Mouse (Mus musculus) frontal cortex, postnatal 25 days (tissue): ENCODE data around the gene Dclk1.

Source experiments
- DNase-seq, 2 experiments: peaks; one replicate each; pipeline ENCODE4 v3.0.0; 2022; ENCODE audit warnings: low spot score in 2 of 2

Gene Dclk1

DNA sequence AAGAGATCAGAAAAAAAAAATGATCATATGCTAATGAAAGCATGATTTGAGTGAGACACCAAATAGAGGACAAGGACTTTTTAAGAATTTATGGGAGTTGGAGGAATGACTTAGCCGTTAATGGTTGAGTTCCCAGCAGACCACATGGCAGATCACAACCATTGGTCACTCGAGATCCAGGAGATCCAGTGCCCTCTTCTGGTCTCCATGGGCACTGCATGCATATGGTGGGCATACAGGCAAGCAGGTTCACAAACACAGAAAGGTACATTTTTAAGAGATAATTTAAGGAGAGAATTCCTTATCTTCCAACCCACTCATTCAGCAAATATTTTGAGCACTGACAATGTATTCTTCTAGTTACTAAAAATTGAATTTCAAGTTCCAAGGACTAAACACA is 207.0 kb downstream of the Dclk1 start:
- DNase-seq, result no peak

DNA sequence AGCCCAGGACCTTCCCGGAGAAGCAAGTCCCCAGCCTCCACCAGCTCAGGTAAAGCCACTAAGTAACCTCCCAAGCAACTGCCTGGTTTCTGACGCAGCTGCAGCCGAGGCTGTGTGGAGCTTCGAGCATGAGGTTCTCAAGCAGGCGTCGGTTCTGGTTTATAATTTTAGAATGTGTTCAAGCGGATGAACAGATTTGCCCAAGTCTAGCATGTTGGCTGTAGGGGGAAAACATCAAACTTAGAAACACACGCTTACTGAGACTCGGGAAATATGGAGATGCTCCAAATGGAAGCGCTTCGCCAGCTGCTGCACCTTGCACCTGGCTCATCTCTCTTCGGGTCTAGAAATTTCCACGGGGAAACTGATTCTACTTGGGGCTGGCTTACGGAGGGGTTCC is 208.9 kb downstream of the Dclk1 start:
- no peak for DNase-seq

DNA sequence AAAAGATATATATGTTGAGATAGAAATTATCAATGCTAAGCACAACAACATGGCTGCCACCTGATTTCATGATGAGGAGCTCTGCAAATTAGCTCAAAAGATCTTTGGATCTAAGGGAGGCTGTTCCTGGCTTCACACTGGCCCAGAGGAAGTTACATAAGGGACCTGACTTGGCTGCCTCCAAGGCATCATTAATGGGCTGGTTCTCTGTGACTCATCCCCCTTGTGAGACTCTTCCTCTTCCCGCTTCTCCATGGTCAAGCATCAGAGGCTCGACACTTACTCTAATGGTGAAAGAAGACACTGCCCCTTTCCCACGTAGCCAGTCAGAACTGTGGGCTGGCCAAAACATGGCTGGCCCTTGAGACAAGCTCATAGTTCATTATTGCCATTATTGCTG is 209.7 kb downstream of the Dclk1 start:
- DNase-seq, result no peak

DNA sequence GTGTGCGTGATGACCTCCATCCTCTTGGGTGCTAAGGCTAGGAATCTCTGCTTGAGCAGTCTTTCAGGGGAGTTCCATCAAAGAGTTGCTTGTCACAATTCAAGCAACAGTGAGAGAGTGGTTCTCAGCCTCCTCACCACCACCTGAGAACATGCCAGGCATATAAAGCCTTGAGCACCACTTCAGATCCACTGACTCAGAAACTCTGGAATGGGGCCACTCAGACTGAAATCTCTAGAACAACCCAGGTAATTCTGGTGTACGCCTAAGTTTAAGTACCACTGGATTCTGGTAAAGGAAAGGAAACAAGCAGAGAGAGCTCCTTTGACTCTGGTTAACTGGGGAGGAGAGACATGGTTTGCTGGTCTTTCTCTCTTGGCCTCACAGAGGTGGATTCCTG is 210.3 kb downstream of the Dclk1 start:
- DNase-seq, result no peak

DNA sequence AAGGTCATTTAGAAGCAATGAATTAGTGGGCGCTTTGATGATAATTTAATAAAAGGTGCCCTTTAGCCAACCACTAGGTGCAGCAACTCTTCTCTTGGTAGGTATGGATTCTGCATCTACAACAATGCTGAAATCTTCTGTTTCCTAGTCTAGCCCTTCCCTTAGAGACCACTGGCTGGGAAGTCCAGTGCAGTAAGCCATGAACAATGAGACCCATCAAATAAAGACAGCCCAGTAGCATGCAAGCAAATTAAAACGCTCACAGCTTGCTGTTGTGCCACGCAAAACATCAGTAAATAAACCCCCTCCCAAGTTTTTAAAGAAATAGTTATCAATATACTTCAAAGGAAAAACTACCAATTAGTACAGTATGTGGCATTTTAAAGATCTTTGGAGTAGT is 218.9 kb downstream of the Dclk1 start:
- no peak for DNase-seq

DNA sequence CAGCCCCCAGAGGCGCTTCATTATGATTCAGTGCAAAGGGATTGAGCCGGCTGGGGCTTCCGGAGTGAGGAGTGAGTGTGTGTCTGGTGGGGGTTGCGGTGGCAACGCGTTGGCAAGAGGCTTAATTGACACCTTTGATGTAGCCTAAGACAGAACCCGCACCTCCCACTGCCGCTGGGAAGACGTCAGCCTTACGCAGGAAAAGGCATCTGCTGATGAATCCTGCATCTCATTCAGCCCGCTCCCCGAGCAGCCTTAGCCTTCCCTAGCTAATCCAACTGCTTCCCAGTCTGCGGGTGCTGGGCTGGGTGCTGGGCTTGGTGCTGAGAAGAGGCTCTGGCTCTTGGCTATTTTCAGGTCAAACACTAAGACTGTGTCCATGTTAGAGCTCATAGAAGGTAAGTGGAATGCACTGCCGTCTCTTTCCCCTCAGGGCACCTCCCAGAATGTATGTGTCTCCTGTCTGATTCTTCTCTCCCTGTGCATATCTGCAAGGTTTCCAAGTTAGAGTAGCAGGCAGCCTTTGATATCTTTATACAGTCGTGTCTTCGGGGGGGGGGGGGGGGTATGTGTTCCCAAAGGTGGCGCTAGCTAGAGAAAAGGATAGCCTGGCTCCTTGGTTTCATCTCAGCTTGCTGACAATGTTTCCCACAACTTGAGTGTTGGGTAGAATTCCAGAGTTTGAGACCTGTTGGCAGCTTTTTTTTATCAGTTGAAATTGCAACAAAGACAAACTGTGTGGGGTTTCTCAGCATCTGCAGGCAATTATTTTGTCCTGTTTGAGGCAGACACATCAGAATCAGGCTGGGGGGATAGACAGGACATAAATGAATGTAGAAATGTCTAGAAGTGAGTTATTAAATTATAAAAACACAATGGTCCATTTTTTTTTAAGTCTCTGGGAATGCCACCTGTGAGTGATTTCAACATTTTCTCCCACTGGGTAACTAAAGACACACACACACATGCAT is 219.8 kb downstream of the Dclk1 start:
- peak; percentile 72 to 85 for DNase-seq

DNA sequence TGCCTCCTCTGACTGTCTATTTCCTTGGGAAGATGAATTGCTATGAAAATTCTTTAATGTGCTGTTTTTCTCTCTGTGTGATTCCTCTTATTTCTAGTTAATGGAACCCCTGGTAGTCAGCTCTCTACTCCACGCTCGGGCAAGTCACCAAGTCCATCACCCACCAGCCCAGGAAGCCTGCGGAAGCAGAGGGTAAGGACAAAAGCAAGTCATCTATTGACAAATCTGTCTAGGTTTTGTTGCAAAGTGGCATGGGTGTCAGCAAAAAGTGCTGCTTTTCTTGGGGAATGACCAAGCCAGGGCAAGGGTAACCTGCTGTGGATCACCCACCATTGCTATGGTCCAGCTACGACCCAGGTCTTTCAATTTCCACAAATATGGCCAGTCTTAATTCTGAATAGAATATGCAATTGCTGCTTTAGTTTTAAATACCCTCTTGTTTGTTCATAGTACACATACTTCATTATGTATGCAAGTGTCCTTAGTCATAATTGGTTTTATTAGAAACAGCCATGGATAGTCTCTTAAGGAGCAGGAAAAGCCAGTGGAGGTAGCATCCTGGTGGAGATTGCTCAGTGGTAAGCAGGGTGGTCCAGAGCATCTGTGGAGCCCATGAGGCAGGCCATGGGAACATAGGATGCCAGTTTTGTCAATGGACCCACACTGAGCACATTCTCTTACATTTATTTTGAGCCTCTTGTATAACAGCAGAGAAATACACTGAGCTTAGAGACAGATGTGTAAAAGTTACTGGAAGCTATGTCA is 220.9 kb downstream of the Dclk1 start:
- no peak for DNase-seq

DNA sequence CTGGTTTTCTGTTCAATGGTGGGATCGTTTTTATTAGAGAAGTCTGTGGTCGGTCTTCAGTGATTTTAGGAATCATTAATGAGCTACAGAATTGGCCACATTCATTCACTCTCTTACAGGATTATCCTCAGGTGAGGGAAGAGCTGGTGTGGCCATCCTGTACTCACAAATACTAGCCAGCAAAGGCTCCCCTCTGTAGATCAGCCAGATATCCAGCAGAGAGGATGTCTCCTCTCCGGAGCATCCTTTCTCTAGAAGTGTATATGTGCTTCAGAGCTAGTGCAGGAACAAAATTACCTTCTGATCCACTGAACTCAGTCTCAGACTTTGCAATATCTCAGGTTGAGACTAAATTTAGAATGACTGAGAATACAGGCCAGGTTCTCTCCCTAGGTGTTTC is 222.1 kb downstream of the Dclk1 start:
- no peak for DNase-seq

DNA sequence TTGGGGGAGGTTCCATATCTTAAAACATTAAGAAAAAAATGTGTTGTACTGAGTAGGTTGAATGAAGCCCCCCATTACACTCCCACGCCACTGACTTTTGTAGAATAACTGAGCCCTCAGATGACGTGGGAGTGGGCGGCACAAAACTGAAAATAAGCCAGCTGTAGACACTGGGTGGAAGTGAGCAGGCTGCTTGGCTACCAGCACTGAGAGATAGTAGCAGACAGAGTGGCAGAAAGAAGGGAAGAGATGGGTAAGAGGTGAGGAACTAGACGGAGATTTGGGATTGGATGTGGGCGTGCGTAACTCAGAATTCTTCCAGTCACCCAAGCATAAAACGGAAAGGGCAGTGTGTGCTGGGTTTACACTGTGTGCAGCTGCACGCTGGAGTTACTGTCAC is 223.6 kb downstream of the Dclk1 start:
- DNase-seq, result no peak

DNA sequence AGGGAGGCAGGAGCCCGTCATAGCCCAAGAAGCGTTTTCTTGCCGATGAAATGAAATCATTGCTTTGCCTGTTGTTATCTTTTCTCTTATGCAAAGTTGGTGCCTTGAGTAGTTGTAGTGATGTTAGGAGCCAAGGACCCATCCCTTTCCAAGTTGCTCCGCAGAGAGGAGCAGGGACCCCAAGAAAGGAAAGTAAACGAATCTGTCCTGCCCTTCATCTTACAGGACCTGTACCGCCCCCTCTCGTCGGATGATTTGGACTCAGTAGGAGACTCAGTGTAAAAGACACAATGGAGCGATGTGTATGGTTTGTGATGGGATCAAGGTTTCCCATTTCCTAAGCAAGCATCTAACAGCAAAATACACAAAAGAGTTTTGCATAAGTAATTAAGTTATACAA is 224.2 kb downstream of the Dclk1 start:
- no peak for DNase-seq

DNA sequence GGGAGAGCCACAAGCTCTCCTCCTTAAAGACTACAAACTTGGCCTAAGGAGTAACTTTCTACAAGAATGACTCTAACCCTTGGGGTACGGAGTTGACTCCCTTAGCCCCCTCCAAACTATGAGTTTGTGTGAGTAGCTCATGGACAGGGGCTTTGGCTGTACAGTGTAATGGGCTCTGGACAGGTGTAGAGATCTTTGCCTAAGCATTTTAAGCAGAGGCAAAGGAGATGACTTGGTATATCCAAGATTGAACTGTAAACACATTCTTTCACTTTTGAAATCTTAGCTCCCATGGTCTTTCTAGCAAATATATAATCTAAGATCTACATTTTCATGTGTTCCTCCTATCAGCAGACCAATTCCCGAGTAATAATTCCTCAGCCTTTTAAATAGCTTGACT is 229.9 kb downstream of the Dclk1 start, which contains the start of gene Gm21954:
Gene Gm21954, minus strand, starts transcription at position 101 of the 400 bp plus-strand sequence.
- no peak for DNase-seq

DNA sequence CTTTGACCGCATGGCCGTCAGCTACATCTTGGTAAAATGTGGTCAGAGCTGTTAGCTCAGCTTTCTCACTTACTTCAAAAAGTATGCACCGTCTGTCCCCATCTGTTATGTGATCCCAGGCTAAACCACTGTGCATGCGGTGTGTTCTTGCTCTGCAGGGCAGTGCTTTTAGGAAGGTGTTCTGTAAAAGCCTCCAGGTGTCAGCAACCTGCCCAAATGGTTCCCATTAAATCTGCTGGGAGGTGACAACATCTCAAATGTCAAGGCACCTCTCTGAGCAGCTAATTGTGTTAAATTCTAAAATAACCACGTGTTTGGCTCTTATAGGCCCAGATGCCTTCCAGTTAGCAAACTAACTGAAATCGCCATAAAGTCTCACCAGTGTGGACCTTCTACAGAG is 231.0 kb downstream of the Dclk1 start:
- no peak for DNase-seq

DNA sequence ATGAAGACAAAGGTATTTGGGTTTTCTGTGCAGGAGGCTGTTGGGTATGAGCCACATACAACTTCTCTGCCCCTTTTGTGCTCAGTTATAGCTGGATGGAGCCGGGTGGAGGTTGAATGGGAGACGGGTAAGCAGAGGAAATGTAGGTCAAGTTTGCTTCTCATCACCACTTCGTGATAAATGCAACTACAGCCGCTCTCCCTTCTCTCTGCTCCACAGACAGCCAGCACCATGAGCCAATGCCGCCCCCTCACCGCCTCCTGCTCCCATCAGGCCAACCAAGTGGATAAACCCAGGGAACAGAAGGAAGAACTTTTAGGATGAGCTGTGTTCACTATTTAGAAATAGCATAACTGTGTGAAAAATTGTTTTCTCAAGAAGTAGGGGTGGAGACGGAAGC is 234.5 kb downstream of the Dclk1 start:
- peak; percentile 48 to 52 for DNase-seq

DNA sequence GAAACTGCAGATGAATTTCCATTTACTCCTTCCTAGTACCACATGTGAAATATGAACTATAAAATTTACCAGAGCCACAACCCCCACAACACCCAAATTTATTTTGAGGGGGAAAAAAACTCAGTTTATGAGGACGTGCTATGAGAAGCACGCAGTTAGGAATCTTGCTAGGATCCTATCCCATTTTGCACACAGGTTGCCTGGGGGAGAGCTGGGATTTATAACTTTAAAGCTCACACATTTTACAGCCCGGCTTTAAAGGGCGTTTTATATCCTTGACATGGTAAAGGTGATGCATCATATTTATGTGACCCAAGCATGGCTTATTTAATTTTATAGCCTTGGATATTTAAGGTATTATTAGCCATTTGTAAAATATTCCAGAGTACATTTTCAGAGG is 237.1 kb downstream of the Dclk1 start:
- DNase-seq, result no peak

DNA sequence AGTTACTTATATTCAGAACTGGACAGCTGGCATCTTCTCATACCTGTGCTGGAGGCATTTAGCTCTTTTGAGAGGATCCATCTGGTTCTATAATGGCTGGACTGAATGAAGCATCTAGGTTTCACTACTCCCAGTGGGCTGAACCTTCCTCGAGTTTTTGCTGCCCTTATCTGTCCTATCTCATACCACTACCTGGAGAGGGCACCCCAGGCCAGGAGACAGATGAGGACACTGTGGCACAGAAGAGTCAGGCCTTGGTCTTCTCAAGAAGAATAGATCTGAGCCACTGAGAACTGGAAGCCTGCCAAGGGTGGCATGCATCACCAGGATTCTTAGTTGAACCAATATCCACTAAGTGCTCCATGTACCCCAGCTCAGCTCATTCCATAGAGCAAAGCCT is 239.0 kb downstream of the Dclk1 start:
- DNase-seq, result no peak

DNA sequence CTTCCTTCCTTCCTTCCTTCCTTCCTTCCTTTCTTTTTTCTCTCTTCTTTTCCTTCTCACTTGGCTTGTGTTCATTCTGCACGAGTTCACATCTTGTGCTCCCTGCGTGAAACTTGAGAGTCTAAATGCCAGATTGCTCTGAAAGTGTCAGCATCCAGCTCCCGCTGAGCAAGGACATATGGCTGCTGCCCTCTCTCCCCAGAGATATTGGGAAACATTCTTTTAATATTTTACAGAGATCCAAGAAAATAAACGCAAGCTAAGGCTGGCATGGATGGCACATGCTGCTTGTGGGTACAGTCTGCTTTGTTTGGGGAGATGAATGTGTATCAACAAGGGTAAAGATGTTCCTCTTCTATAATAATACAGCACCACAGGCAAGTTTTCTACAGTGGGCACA is 241.2 kb downstream of the Dclk1 start:
- DNase-seq, result no peak

DNA sequence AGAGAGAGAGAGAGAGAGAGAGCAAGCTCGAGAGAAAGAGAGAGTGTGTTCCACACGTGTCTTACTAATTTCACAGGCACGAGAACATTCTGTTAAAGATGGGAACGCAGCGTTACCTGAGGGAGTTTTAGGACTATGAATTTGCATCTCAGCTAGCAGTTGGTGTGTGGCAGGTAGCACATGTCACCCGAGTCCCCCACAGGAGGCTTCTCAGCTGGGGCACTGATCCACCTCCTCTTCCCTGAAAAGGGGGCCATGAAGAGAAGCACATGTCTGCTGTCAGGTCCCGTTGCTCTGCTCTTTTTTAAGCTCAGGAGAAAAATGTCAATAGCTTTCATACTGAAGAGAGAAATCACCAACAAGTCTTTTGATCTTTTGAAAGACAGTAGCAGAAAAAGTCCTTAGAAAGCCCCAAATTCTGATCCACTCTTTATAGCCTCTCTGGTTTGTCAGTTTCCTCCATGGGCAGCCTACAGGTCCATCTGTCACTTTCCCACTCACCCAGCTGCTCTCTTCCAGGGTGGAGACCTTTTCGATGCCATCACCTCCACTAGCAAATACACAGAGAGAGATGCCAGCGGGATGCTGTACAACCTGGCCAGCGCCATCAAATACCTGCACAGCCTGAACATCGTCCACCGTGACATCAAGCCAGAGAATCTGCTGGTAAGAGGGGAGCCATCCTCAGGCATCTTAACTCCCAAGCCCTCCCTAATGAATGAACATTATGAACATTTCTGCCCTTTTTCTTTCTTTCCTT is 247.2 kb downstream of the Dclk1 start:
- no peak for DNase-seq

DNA sequence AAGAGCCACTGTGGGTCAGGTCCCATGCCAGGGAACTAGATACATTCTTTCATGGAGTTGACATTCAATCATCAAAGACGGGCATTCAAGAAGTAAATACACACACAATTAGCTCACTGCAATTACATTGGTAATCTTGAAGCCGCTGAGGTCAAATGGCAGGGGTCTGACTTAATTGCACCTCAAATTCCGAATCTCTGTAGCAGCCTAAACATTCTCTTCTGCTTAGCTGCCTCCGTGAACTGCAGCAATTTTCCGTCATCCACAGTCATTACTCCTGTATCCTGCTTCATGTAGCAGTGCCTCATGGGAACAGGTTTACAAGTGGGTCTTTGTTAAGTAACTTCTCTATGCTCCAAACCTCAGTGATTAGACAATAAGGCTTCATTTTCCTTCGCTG is 249.9 kb downstream of the Dclk1 start:
- no peak for DNase-seq

DNA sequence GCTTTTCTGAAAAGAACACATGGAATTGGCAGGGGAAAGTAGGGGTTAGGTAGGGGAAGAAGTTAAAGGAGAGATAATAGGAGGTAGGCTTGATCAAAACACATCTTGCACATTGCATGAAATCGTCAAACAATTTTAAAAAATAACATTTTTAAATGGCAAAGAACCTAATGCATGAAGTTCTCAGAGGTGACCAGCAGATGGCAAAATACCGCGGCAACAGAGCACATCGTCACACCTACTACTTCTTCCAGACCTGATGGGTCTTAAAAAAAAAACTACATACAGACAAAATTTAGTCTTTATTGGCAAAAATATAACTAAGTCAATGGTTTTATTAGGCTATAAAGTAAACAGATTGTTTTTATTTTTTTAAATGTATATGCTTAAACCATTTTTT is 252.2 kb downstream of the Dclk1 start:
- no peak for DNase-seq

DNA sequence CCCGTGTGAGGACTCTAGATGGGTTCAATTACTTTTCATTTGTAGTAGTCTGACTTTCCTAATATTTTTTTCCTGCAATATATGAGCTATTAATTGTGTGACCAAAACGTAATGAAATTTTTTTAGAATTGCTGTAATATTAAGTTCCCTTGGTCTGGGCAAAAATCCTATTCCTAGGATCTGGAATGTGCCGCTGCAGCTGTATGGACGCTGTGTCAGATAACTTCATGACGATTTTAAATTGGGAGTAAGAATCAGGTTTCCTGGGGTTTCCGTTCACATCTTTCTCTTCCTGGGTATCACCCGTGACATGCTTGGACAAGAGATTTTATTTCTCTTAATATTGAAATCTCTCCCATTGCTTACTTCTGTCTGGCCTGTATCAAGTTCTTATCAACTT is 253.1 kb downstream of the Dclk1 start:
- no peak for DNase-seq

DNA sequence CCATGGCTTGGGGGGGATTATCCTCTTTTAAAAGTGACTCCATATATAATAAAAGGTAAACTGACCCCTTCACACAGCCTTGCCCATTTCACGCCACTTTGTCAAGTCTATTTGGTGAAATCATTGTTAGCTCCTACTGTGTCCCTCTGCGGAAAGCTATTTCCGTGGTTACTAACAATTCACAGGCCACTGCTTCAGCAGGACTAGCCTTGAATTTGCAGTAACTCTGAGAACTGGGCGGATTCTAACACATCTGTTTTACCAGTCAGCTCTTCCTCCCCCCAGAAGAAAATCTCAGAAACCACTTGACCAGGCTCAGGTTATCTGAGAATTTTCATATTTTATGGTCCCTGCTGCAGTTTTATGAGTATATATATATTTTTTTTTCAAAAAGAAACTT is 253.7 kb downstream of the Dclk1 start:
- DNase-seq, result no peak

DNA sequence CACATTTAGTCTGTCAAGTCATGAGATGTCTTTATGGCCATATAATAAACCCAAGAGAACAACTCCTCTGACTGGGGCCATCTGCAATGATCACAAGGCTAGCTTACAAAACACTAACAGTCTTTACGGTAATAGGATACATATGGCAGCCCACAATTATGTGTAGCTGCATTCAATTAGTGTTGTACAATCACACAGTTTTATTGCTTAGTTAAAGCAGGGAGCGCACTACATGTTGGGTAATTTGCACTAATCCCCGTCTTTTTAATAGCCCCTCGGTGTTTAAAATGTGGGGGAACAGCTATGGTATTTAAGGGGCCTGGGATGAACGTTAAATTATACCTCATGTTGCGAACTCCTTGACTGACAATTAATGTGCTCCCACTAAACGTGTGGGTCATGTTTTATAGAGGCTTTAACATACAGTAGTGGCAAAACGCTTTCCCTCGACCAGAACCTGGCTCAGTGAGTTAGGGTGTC is 254.3 kb downstream of the Dclk1 start:
- DNase-seq, result no peak
